Mouse (Mus musculus): ENCODE measurements around the gene 1300017J02Rik. TPM values are rescaled to one million over a fixed set of nuclear protein-coding genes. Genes with fewer than 3 reads are reported as not detected.
A peak's percentile ranks its signal among the peaks of the same experiment; 100 is the strongest.

1300017J02Rik gene
- polyA plus RNA-seq, 1 experiment = 20.3 TPM

DNA sequence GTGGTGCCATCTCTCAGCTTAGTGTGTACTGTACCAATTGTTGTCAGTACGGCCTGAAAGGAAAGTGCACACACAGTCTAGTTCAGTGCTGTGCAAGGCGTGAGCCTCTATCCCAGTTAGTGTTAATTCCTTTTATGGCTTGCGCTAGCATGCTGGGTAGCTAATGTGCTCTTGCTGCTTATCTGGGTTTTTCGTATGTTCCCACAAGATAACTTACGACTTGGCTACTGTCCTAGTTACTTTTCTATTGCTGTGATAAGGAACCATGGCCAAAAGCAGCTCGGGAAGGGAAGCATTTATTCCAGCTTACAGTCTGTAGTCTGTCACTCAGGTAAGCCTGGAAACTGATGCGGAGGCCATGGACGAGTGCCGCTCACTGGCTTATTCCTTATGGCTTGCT lies 21.6 kb upstream of the 1300017J02Rik start:
- Histone ChIP-seq H3K4me3 (ENCODE audit: control insufficient read depth, low read depth, low read length) (no peak overlapping the region), H3K27ac (ENCODE audit: control insufficient read depth, insufficient read depth, low read depth, low read length) (no peak overlapping the region), H3K4me1 (ENCODE audit: control insufficient read depth, insufficient read depth, low read length) (no peaks in the 10 kb centered on the region), H3K36me3 (ENCODE audit: control insufficient read depth, insufficient read depth, low read length) (peaks cover 6% of the 10 kb centered on the region), H3K27me3 (ENCODE audit: control insufficient read depth, insufficient read depth, low read length) (no peaks in the 10 kb centered on the region)
- no peak for TF ChIP-seq POLR2A (IDR thresholded peaks at IDR 0.05; ENCODE audit: control insufficient read depth, low read depth, low read length)
- no peak for TF ChIP-seq CTCF (IDR thresholded peaks at IDR 0.05; ENCODE audit: control insufficient read depth, insufficient read depth, insufficient replicate concordance, low read depth, low read length)

DNA sequence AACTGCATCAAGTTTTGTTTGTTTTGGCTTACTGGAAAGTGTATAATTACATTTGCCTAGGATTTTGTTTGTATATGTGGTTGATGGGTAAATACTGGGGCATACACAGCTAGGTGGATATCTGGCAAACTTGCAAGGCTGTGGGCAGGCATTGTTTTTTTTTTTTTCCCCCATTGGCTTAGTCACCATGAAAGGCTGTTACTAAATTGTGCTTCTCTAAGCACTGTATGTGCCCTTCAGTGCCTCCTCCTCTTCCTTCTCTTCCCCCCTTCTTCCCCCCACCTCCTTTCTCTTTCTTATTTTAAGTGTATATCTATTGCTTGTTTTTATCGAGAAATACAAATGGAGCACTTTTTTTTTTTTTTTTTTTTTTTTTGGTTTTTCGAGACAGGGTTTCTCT lies 19.8 kb upstream of the 1300017J02Rik start:
- peaks cover 6% of the 10 kb centered on the region for H3K36me3 ChIP-seq (ENCODE audit: control insufficient read depth, insufficient read depth, low read length)
- no peak for TF ChIP-seq POLR2A (IDR thresholded peaks at IDR 0.05; ENCODE audit: control insufficient read depth, low read depth, low read length)
- H3K27me3 ChIP-seq (ENCODE audit: control insufficient read depth, insufficient read depth, low read length) = no peaks in the 10 kb centered on the region
- H3K4me3 ChIP-seq (ENCODE audit: control insufficient read depth, low read depth, low read length) = no peak overlapping the region
- H3K4me1 ChIP-seq (ENCODE audit: control insufficient read depth, insufficient read depth, low read length) = no peaks in the 10 kb centered on the region
- H3K27ac ChIP-seq (ENCODE audit: control insufficient read depth, insufficient read depth, low read depth, low read length) = no peak overlapping the region

DNA sequence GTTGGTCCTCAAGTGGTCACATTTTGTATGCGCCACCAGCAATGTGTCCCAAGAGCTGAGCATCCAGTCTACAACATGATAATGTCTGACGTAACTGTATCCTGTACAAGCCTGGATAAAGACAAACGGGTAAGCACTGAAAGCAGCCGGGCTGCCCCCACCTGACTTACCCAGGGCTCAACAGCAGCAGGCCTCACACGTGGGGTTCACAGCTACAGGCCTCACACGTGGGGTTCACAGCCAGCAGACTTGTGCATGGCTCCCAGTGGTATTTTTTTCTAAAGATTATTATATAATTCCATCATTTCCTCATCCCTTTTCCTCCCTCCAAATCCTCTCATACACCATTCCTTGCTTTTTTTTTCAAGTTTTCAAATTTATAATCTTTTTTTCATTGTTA lies 5.0 kb upstream of the 1300017J02Rik start:
- Histone ChIP-seq H3K4me1 (ENCODE audit: control insufficient read depth, insufficient read depth, low read length) (peaks cover 5% of the 10 kb centered on the region), H3K36me3 (ENCODE audit: control insufficient read depth, insufficient read depth, low read length) (0 out of 2 replicates have a peak, but pooled peaks cover 3% of the 10 kb centered on the region), H3K27ac (ENCODE audit: control insufficient read depth, insufficient read depth, low read depth, low read length) (no peak overlapping the region), H3K27me3 (ENCODE audit: control insufficient read depth, insufficient read depth, low read length) (no peaks in the 10 kb centered on the region), H3K4me3 (ENCODE audit: control insufficient read depth, low read depth, low read length) (no peak overlapping the region)
- TF ChIP-seq POLR2A (IDR thresholded peaks at IDR 0.05; ENCODE audit: control insufficient read depth, low read depth, low read length) (no peak), CTCF (IDR thresholded peaks at IDR 0.05; ENCODE audit: control insufficient read depth, insufficient read depth, insufficient replicate concordance, low read depth, low read length) (no peak)

DNA sequence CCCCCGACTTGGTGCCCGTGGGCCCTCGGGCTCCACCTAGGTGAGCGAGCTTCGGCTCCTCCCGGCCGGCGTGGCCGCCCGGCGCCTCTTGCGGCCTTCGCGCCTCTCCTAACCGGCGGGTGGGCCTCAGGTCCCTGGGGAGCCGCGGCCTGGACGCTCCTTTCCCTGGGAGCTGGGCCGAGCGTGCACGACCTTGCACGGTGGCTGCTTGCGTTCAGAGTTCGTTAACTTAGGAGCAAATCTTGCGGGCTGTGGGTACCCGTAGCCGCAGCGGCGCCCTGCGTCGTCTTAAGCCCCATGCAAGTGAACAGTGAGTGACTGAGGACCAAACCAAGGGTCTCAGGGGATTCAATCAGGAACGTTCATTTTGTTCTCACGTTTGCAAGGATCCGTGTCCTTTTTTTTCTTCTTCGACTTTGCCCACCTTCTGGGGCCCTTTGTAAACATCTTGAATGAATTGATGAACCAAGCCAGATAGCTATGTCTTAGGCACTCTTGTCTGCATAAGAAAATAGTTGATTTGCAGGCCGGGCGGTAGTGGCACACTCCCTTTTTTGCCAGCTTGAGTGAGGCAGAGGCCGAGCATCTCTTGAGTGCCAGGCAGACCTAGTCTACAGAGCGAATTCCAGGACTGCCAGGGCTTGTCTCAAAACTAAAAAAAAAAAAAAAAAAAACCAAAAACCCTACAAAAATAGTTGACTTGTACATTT lies 605 bp upstream of the 1300017J02Rik start:
- H3K36me3 ChIP-seq (ENCODE audit: control insufficient read depth, insufficient read depth, low read length) = peaks cover 4% of the 10 kb centered on the region; the same call in 1 of the 2 replicates
- H3K4me1 ChIP-seq (ENCODE audit: control insufficient read depth, insufficient read depth, low read length) = peaks cover 5% of the 10 kb centered on the region
- peak overlapping the region; percentile 80 for H3K27ac ChIP-seq (ENCODE audit: control insufficient read depth, insufficient read depth, low read depth, low read length)

DNA sequence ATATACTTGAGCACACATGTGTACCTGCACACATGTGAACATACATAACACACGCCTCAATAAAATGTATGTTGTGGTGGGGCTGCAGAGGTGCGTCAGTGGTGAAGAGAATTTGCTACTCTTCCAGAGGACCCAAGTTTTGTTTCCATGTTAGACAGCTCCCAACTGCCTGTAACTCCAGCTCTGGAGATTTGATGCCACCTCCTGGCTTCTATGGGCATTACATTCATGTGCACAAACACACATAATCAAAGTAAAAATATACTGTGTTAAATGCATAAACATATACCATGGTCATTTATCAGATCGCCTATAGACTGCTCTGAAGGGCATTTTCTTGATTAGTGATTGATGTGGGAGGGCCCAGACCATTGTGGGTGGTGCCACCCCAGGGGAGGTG lies 2.2 kb downstream of the 1300017J02Rik start:
- TF ChIP-seq CTCF (IDR thresholded peaks at IDR 0.05; ENCODE audit: control insufficient read depth, insufficient read depth, insufficient replicate concordance, low read depth, low read length) (no peak), POLR2A (IDR thresholded peaks at IDR 0.05; ENCODE audit: control insufficient read depth, low read depth, low read length) (no peak)
- peaks cover 5% of the 10 kb centered on the region for H3K4me1 ChIP-seq (ENCODE audit: control insufficient read depth, insufficient read depth, low read length)
- no peak overlapping the region for H3K27ac ChIP-seq (ENCODE audit: control insufficient read depth, insufficient read depth, low read depth, low read length)
- no peak overlapping the region for H3K4me3 ChIP-seq (ENCODE audit: control insufficient read depth, low read depth, low read length)
- H3K27me3 ChIP-seq (ENCODE audit: control insufficient read depth, insufficient read depth, low read length) = no peaks in the 10 kb centered on the region
- H3K36me3 ChIP-seq (ENCODE audit: control insufficient read depth, insufficient read depth, low read length) = peaks cover 1% of the 10 kb centered on the region; the same call in 1 of the 2 replicates

More for the DNA sequence above, 605 bp upstream of the 1300017J02Rik start:
- H3K27me3 ChIP-seq (ENCODE audit: control insufficient read depth, insufficient read depth, low read length) = no peaks in the 10 kb centered on the region
- peak overlapping the region; percentile 91 for H3K4me3 ChIP-seq (ENCODE audit: control insufficient read depth, low read depth, low read length)
- TF ChIP-seq POLR2A (IDR thresholded peaks at IDR 0.05; ENCODE audit: control insufficient read depth, low read depth, low read length) (no peak), CTCF (IDR thresholded peaks at IDR 0.05; ENCODE audit: control insufficient read depth, insufficient read depth, insufficient replicate concordance, low read depth, low read length) (no peak)

DNA sequence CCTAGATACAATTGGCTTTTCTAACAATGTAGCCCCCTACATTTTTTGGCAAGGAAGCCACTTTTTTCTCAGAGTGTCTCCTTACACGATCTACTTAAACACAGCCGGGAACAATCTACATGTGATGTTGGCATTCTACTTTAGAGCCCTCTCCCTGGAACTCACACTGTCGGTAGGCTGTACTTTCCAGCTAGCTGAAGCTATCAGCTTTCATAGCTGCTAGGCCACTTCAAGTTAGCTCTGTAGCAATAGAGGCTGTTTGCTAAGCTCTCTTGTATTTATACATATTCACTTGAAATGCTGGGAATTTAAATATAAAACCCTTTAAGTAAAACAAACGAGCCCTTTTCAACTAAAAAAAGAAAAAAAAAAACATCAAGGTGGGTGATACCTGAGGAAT lies 2.6 kb downstream of the 1300017J02Rik start:
- H3K27me3 ChIP-seq (ENCODE audit: control insufficient read depth, insufficient read depth, low read length) = no peaks in the 10 kb centered on the region
- peaks cover 1% of the 10 kb centered on the region; the same call in 1 of the 2 replicates for H3K36me3 ChIP-seq (ENCODE audit: control insufficient read depth, insufficient read depth, low read length)
- H3K27ac ChIP-seq (ENCODE audit: control insufficient read depth, insufficient read depth, low read depth, low read length) = no peak overlapping the region
- TF ChIP-seq CTCF (IDR thresholded peaks at IDR 0.05; ENCODE audit: control insufficient read depth, insufficient read depth, insufficient replicate concordance, low read depth, low read length) (no peak), POLR2A (IDR thresholded peaks at IDR 0.05; ENCODE audit: control insufficient read depth, low read depth, low read length) (no peak)
- no peak overlapping the region for H3K4me3 ChIP-seq (ENCODE audit: control insufficient read depth, low read depth, low read length)
- peaks cover 5% of the 10 kb centered on the region for H3K4me1 ChIP-seq (ENCODE audit: control insufficient read depth, insufficient read depth, low read length)

DNA sequence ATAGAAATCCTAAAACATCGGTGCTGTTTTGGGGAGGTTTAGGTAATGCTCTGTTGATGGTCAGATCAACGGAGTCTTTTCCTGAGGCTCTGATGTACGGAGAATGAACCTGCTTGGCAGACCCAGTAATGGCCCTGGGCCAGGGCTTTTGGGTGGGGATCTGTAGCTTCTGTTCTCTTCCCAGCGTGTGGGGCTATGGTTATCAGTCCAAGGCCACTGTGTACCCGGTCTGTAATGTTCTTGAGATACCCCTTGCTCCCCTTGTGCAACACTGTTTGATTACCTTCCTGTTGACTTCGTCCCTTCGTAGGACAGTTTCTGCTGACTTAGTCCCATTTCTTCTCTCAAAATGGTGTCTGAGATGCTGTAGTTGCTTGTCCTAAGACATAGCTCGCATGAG lies 3.8 kb downstream of the 1300017J02Rik start:
- no peak overlapping the region for H3K4me3 ChIP-seq (ENCODE audit: control insufficient read depth, low read depth, low read length)
- TF ChIP-seq CTCF (IDR thresholded peaks at IDR 0.05; ENCODE audit: control insufficient read depth, insufficient read depth, insufficient replicate concordance, low read depth, low read length) (no peak), POLR2A (IDR thresholded peaks at IDR 0.05; ENCODE audit: control insufficient read depth, low read depth, low read length) (no peak)

More for the DNA sequence above, 3.8 kb downstream of the 1300017J02Rik start:
- no peak overlapping the region for H3K27ac ChIP-seq (ENCODE audit: control insufficient read depth, insufficient read depth, low read depth, low read length)
- H3K27me3 ChIP-seq (ENCODE audit: control insufficient read depth, insufficient read depth, low read length) = no peaks in the 10 kb centered on the region
- H3K4me1 ChIP-seq (ENCODE audit: control insufficient read depth, insufficient read depth, low read length) = peaks cover 5% of the 10 kb centered on the region
- H3K36me3 ChIP-seq (ENCODE audit: control insufficient read depth, insufficient read depth, low read length) = peaks cover 1% of the 10 kb centered on the region; the same call in 1 of the 2 replicates

Measured in testis, adult 2 months (tissue).